Mouse (Mus musculus): ENCODE measurements at regions not wholly inside any gene's neighbourhood (a gene's known extent, or its start where the extent isn't known, plus 50 kb on each side); places are given as distances from the start of the nearest gene placed in this dataset.

GRCm38 (mm10) chr6:98869772-98870171 lies 527.2 kb upstream of the Gm765 start:
- TF ChIP-seq CTCF (IDR thresholded peaks at IDR 0.05; ENCODE audit: borderline replicate concordance, insufficient read depth, low read length), result no peak
- TF ChIP-seq POLR2A (IDR thresholded peaks at IDR 0.05; ENCODE audit: low read depth, low read length), result no peak

All from embryonic fibroblast, embryonic 13.5 days (primary cell).